Mouse (Mus musculus): ENCODE data around the gene Abcg8. TPM values are rescaled to one million over a fixed set of nuclear protein-coding genes. Genes with fewer than 3 reads are reported as not detected.

Abcg8 gene
- polyA plus RNA-seq, 1 experiment: not detected

DNA sequence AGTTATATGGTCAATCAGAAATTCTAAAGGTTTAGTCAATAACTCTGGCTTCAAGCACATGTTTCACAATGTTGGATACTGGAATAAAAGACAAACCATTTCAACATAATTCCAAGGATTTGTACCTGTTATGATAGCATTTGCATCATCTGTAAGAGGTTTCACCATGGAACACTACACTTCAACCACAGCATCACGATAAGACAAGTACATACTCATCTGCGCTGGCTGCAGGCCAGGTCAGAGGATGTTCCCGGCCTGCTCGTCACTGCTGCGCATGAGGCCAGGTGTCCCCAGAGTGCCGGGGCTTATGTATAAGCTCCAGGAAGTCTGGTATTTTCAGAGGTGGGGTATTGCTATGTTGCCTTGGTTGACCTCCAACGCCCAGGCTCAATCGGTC lies 56.5 kb downstream of the Abcg8 start:
- H3K27me3 ChIP-seq (ENCODE audit: control insufficient read depth, insufficient read depth, insufficient read length): no peaks in the 10 kb centered on the region
- H3K4me3 ChIP-seq (ENCODE audit: insufficient read depth, poor library complexity, severe bottlenecking): no peak overlapping the region
- H3K79me2 ChIP-seq (ENCODE audit: control insufficient read depth, insufficient read depth): no peaks in the 10 kb centered on the region
- no peak for TF ChIP-seq MYOD1 (IDR thresholded peaks at IDR 0.05; ENCODE audit: control insufficient read depth, insufficient read length, low read depth)
- no peak for TF ChIP-seq CTCF (IDR thresholded peaks at IDR 0.05; ENCODE audit: control insufficient read depth, insufficient read depth, insufficient read length)
- no peak for TF ChIP-seq MAX (IDR thresholded peaks at IDR 0.05)
- TF ChIP-seq FOSL1 (IDR thresholded peaks at IDR 0.05; ENCODE audit: insufficient read depth, low read length, poor library complexity, severe bottlenecking): no peak
- TF ChIP-seq USF1 (IDR thresholded peaks at IDR 0.05; ENCODE audit: low read depth): no peak
- no peak for TF ChIP-seq CEBPB (IDR thresholded peaks at IDR 0.05; ENCODE audit: low read depth)
- no peak for TF ChIP-seq MYOG (IDR thresholded peaks at IDR 0.05; ENCODE audit: control insufficient read depth, extremely low read depth, insufficient read length)
- no peak overlapping the region for H3ac ChIP-seq (ENCODE audit: control insufficient read depth, insufficient read length, low read depth)
- H3K79me3 ChIP-seq (ENCODE audit: low read depth): no peaks in the 10 kb centered on the region
- H3K36me3 ChIP-seq (ENCODE audit: control insufficient read depth, insufficient read depth): peaks cover 59% of the 10 kb centered on the region

GRCm38 (mm10) chr17:84736719-84737118 lies 60.6 kb downstream of the Abcg8 start:
- Histone ChIP-seq H3K79me3 (ENCODE audit: low read depth) (no peaks in the 10 kb centered on the region), H3K4me3 (ENCODE audit: insufficient read depth, poor library complexity, severe bottlenecking) (no peak overlapping the region), H3K36me3 (ENCODE audit: control insufficient read depth, insufficient read depth) (peaks cover 53% of the 10 kb centered on the region), H3K79me2 (ENCODE audit: control insufficient read depth, insufficient read depth) (no peaks in the 10 kb centered on the region), H3ac (ENCODE audit: control insufficient read depth, insufficient read length, low read depth) (no peak overlapping the region), H3K27me3 (ENCODE audit: control insufficient read depth, insufficient read depth, insufficient read length) (no peaks in the 10 kb centered on the region)
- TF ChIP-seq USF1 (IDR thresholded peaks at IDR 0.05; ENCODE audit: low read depth) (no peak), CTCF (IDR thresholded peaks at IDR 0.05; ENCODE audit: control insufficient read depth, insufficient read depth, insufficient read length) (no peak), FOSL1 (IDR thresholded peaks at IDR 0.05; ENCODE audit: insufficient read depth, low read length, poor library complexity, severe bottlenecking) (no peak), MYOD1 (IDR thresholded peaks at IDR 0.05; ENCODE audit: control insufficient read depth, insufficient read length, low read depth) (no peak), MAX (IDR thresholded peaks at IDR 0.05) (no peak), MYOG (IDR thresholded peaks at IDR 0.05; ENCODE audit: control insufficient read depth, extremely low read depth, insufficient read length) (no peak), CEBPB (IDR thresholded peaks at IDR 0.05; ENCODE audit: low read depth) (no peak)

GRCm38 (mm10) chr17:84738073-84738797 lies 62.1 kb downstream of the Abcg8 start:
- no peak for TF ChIP-seq MYOD1 (IDR thresholded peaks at IDR 0.05; ENCODE audit: control insufficient read depth, insufficient read length, low read depth)
- no peak for TF ChIP-seq MAX (IDR thresholded peaks at IDR 0.05)
- TF ChIP-seq CTCF (IDR thresholded peaks at IDR 0.05; ENCODE audit: control insufficient read depth, insufficient read depth, insufficient read length): no peak
- TF ChIP-seq MYOG (IDR thresholded peaks at IDR 0.05; ENCODE audit: control insufficient read depth, extremely low read depth, insufficient read length): no peak
- no peak for TF ChIP-seq FOSL1 (IDR thresholded peaks at IDR 0.05; ENCODE audit: insufficient read depth, low read length, poor library complexity, severe bottlenecking)
- no peak for TF ChIP-seq CEBPB (IDR thresholded peaks at IDR 0.05; ENCODE audit: low read depth)
- no peak for TF ChIP-seq USF1 (IDR thresholded peaks at IDR 0.05; ENCODE audit: low read depth)
- Histone ChIP-seq H3K27me3 (ENCODE audit: control insufficient read depth, insufficient read depth, insufficient read length) (no peaks in the 10 kb centered on the region), H3K79me3 (ENCODE audit: low read depth) (peaks cover 2% of the 10 kb centered on the region), H3K4me3 (ENCODE audit: insufficient read depth, poor library complexity, severe bottlenecking) (no peak overlapping the region), H3ac (ENCODE audit: control insufficient read depth, insufficient read length, low read depth) (no peak overlapping the region), H3K36me3 (ENCODE audit: control insufficient read depth, insufficient read depth) (peaks cover 51% of the 10 kb centered on the region), H3K79me2 (ENCODE audit: control insufficient read depth, insufficient read depth) (no peaks in the 10 kb centered on the region)

DNA sequence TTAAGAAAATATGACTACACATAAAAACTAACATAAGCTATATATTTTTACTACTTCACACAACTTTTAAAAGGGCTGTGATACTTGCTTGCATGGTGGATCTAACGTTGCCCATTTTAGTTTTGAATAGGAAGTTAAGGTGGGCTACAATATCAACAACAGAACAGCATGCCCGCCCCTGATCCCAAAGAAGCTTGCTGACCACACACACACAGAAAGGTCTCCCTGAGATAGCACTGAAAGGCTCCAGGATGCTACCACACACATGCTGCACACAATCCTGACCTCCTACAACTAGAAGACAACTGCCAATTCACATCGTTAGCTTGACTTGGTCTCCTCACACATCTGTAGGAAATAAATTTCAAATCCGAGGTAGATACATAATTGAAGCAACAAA lies 68.2 kb downstream of the Abcg8 start:
- no peak overlapping the region for H3K4me3 ChIP-seq (ENCODE audit: insufficient read depth, poor library complexity, severe bottlenecking)
- no peaks in the 10 kb centered on the region for H3K27me3 ChIP-seq (ENCODE audit: control insufficient read depth, insufficient read depth, insufficient read length)
- H3K36me3 ChIP-seq (ENCODE audit: control insufficient read depth, insufficient read depth): peaks cover 55% of the 10 kb centered on the region
- no peaks in the 10 kb centered on the region for H3K79me2 ChIP-seq (ENCODE audit: control insufficient read depth, insufficient read depth)
- TF ChIP-seq CEBPB (IDR thresholded peaks at IDR 0.05; ENCODE audit: low read depth): no peak
- no peak for TF ChIP-seq MYOD1 (IDR thresholded peaks at IDR 0.05; ENCODE audit: control insufficient read depth, insufficient read length, low read depth)
- peaks cover 3% of the 10 kb centered on the region for H3K79me3 ChIP-seq (ENCODE audit: low read depth)
- no peak overlapping the region for H3ac ChIP-seq (ENCODE audit: control insufficient read depth, insufficient read length, low read depth)

DNA sequence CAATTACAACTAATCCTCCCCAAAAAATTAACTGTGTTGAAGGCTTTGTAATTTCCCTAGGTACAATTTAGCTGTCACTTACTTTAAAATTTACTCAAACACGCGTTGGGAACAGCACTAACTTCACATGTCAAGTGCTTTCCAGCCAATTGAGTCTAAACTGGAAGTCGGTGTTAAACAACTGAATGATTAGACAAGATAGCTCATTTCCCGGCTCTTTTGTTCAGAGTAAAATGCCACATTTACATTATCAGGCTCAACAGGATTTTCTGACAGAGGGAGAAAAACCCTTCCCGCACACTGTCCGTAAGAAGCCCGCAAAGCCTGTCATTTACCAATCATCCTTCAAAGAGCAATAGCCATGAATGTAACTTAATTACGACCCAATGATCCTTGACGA lies 68.9 kb downstream of the Abcg8 start:
- Histone ChIP-seq H3ac (ENCODE audit: control insufficient read depth, insufficient read length, low read depth) (no peak overlapping the region), H3K36me3 (ENCODE audit: control insufficient read depth, insufficient read depth) (peaks cover 55% of the 10 kb centered on the region), H3K79me2 (ENCODE audit: control insufficient read depth, insufficient read depth) (no peaks in the 10 kb centered on the region), H3K4me3 (ENCODE audit: insufficient read depth, poor library complexity, severe bottlenecking) (no peak overlapping the region), H3K27me3 (ENCODE audit: control insufficient read depth, insufficient read depth, insufficient read length) (no peaks in the 10 kb centered on the region), H3K79me3 (ENCODE audit: low read depth) (peaks cover 3% of the 10 kb centered on the region)
- TF ChIP-seq MAX (IDR thresholded peaks at IDR 0.05) (no peak), CTCF (IDR thresholded peaks at IDR 0.05; ENCODE audit: control insufficient read depth, insufficient read depth, insufficient read length) (no peak), MYOG (IDR thresholded peaks at IDR 0.05; ENCODE audit: control insufficient read depth, extremely low read depth, insufficient read length) (no peak), CEBPB (IDR thresholded peaks at IDR 0.05; ENCODE audit: low read depth) (no peak), MYOD1 (IDR thresholded peaks at IDR 0.05; ENCODE audit: control insufficient read depth, insufficient read length, low read depth) (no peak), USF1 (IDR thresholded peaks at IDR 0.05; ENCODE audit: low read depth) (no peak), FOSL1 (IDR thresholded peaks at IDR 0.05; ENCODE audit: insufficient read depth, low read length, poor library complexity, severe bottlenecking) (no peak)

DNA sequence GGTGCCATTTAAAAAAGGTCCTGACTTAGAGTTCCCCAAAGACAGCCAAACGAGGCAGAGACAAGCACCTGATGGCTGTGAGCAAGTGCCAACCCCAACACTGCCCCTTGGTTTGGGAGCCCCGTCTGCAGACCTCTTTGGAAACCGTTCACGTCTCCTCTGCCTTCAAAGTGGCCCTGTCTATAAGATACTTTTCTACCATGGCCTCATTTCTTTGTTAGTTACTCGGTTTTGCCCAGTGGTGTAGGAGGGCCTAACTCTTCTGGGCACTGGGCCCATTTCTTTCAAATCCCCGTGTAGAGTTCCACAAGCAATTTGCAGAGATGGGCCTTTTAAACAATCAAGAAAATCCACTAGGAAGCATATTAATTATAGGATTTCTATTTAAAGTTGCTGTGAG lies 71.1 kb downstream of the Abcg8 start:
- Histone ChIP-seq H3K36me3 (ENCODE audit: control insufficient read depth, insufficient read depth) (peaks cover 71% of the 10 kb centered on the region), H3K4me3 (ENCODE audit: insufficient read depth, poor library complexity, severe bottlenecking) (no peak overlapping the region), H3ac (ENCODE audit: control insufficient read depth, insufficient read length, low read depth) (no peak overlapping the region), H3K27me3 (ENCODE audit: control insufficient read depth, insufficient read depth, insufficient read length) (no peaks in the 10 kb centered on the region), H3K79me2 (ENCODE audit: control insufficient read depth, insufficient read depth) (no peaks in the 10 kb centered on the region), H3K79me3 (ENCODE audit: low read depth) (peaks cover 3% of the 10 kb centered on the region)
- TF ChIP-seq MYOG (IDR thresholded peaks at IDR 0.05; ENCODE audit: control insufficient read depth, extremely low read depth, insufficient read length) (no peak), CTCF (IDR thresholded peaks at IDR 0.05; ENCODE audit: control insufficient read depth, insufficient read depth, insufficient read length) (no peak), MYOD1 (IDR thresholded peaks at IDR 0.05; ENCODE audit: control insufficient read depth, insufficient read length, low read depth) (no peak)
